Mouse (Mus musculus) forebrain, embryonic 16.5 days (tissue): ENCODE data around the gene Chtf18. TPM values are rescaled to one million over a fixed set of nuclear protein-coding genes. Genes with fewer than 3 reads are reported as not detected.
A peak's percentile ranks its signal among the peaks of the same experiment; 100 is the strongest.

Experiments used
- ATAC-seq: fragments of 200-750 bp; cut with Nextera tagmentation; 2 replicates; pipeline ENCODE4 v1.8.0; 2017; ENCODE audit warnings: mild to moderate bottlenecking, moderate library complexity
- H3K27ac ChIP-seq: fragments of 300-500 bp; sonication (generic); 2 replicates; pipeline ENCODE4 v1.5.1; 2014; ENCODE audit warnings: low read length, control low read depth
- H3K27me3 ChIP-seq: fragments of 300-500 bp; sonication (generic); replicated peaks from 2 replicates; pipeline ENCODE4 v1.6.1; 2014; ENCODE audit warnings: low read length; ENCODE audit not compliant: control insufficient read depth, insufficient read depth
- H3K36me3 ChIP-seq: fragments of 300-500 bp; sonication (generic); 2 replicates; pipeline ENCODE4 v1.6.1; 2014; ENCODE audit not compliant: control insufficient read depth, insufficient read depth
- H3K4me1 ChIP-seq: fragments of 300-500 bp; sonication (generic); replicated peaks from 2 replicates; pipeline ENCODE4 v1.6.1; 2014; ENCODE audit warnings: low read length; ENCODE audit not compliant: control insufficient read depth, insufficient read depth
- H3K4me2 ChIP-seq: fragments of 300-500 bp; sonication (generic); 2 replicates; pipeline ENCODE4 v1.6.1; 2014; ENCODE audit warnings: mild to moderate bottlenecking, low read length, control low read depth
- H3K4me3 ChIP-seq: fragments of 300-500 bp; sonication (generic); replicated peaks from 2 replicates; pipeline ENCODE4 v1.5.1; 2014; ENCODE audit warnings: mild to moderate bottlenecking, low read length, control low read depth
- H3K9ac ChIP-seq: fragments of 300-500 bp; sonication (generic); replicated peaks from 2 replicates; pipeline ENCODE4 v1.6.1; 2014; ENCODE audit warnings: low read depth, low read length, control low read depth
- H3K9me3 ChIP-seq: fragments of 300-500 bp; sonication (generic); 2 replicates; pipeline ENCODE4 v1.6.1; 2016; ENCODE audit warnings: low read length; ENCODE audit not compliant: control insufficient read depth
- WGBS: fragments of 180-500 bp; shearing (Covaris S2); extraction: QIAGEN DNeasy Blood & Tissue Kit; methylation state at CpG from one replicate; pipeline ENCODE4 v1.1.7; 2014; 5-methylcytosine and 5-hydroxymethylcytosine counted together
- polyA plus RNA-seq: library from polyadenylated mRNA; unstranded; fragments of >200 nt; fragmentation: Nextera tagmentation; extraction: Ambion mirVana; gene quantifications from 2 replicates; pipeline ENCODE4 v1.2.1, GENCODE M21; 2015

Chtf18 gene
- 12.7 and 13.2 TPM in 2 replicates for polyA plus RNA-seq

- peak within 1 kb of the TSS; percentile 57 for H3K27ac ChIP-seq
- no peaks in the 10 kb centered on the region for H3K9me3 ChIP-seq
- H3K4me3 ChIP-seq = peak within 1 kb of the TSS; percentile 79
- H3K27me3 ChIP-seq = no peaks in the 10 kb centered on the region
- H3K9ac ChIP-seq = peak within 1 kb of the TSS; percentile 85
- ATAC-seq = peak; percentile 99
- no peaks in the 10 kb centered on the region for H3K36me3 ChIP-seq
- whole genome bisulfite sequencing = under 1% methylated on average over 37 of the region's 37 CpGs
- peak within 1 kb of the TSS; percentile 88 for H3K4me2 ChIP-seq
- H3K4me1 ChIP-seq = peaks cover 18% of the 10 kb centered on the region
Observed at GRCm38 (mm10) chr17:25727265-25728008, at the start of gene Chtf18, which contains the start of gene Rpusd1. TSS of gene Chtf18 (minus strand) at chr17:25727419. TSS of gene Rpusd1 (plus strand) at chr17:25727670.

- 82% methylated on average over 10 of the region's 10 CpGs for WGBS
- no peak overlapping the region for H3K27ac ChIP-seq
Observed at GRCm38 (mm10) chr17:25775318-25776062, 48.3 kb upstream of the Chtf18 start.

GRCm38 (mm10) chr17:25773549-25774120, 46.4 kb upstream of the Chtf18 start, which contains the start of gene Narfl:
TSS of gene Narfl (plus strand) at chr17:25773776.
- Histone ChIP-seq H3K27ac (no peak within 1 kb of the TSS), H3K9ac (peak within 1 kb of the TSS; percentile 64), H3K36me3 (no peaks in the 10 kb centered on the region), H3K4me1 (peaks cover 11% of the 10 kb centered on the region), H3K27me3 (no peaks in the 10 kb centered on the region), H3K9me3 (no peaks in the 10 kb centered on the region), H3K4me2 (peak within 1 kb of the TSS; percentile 70), H3K4me3 (peak within 1 kb of the TSS; percentile 54)
- peak; percentile 90 for ATAC-seq
- under 1% methylated on average over 37 of the region's 37 CpGs for WGBS

More at GRCm38 (mm10) chr17:25775318-25776062, 48.3 kb upstream of the Chtf18 start:
- H3K9ac ChIP-seq = no peak overlapping the region
- no peaks in the 10 kb centered on the region for H3K27me3 ChIP-seq
- H3K36me3 ChIP-seq = no peaks in the 10 kb centered on the region
- peaks cover 11% of the 10 kb centered on the region for H3K4me1 ChIP-seq
- H3K4me2 ChIP-seq = no peak overlapping the region
- H3K9me3 ChIP-seq = no peaks in the 10 kb centered on the region
- ATAC-seq = no peak
- no peak overlapping the region for H3K4me3 ChIP-seq

- no peak for ATAC-seq
- Histone ChIP-seq H3K4me1 (peaks cover 11% of the 10 kb centered on the region), H3K36me3 (no peaks in the 10 kb centered on the region), H3K9me3 (no peaks in the 10 kb centered on the region), H3K27me3 (no peaks in the 10 kb centered on the region), H3K27ac (no peak overlapping the region), H3K4me3 (no peak overlapping the region), H3K9ac (no peak overlapping the region), H3K4me2 (no peak overlapping the region)
- whole genome bisulfite sequencing = 48% methylated on average over 9 of the region's 9 CpGs
Observed at GRCm38 (mm10) chr17:25769331-25769730, 42.1 kb upstream of the Chtf18 start.

- Histone ChIP-seq H3K4me2 (no peak overlapping the region), H3K9ac (no peak overlapping the region), H3K27me3 (no peaks in the 10 kb centered on the region), H3K4me1 (0 out of 2 replicates have a peak, but pooled peaks cover 3% of the 10 kb centered on the region), H3K36me3 (no peaks in the 10 kb centered on the region), H3K27ac (no peak overlapping the region), H3K9me3 (no peaks in the 10 kb centered on the region), H3K4me3 (no peak overlapping the region)
- 11% methylated on average over 5 of the region's 5 CpGs for WGBS
- no peak for ATAC-seq
Observed at GRCm38 (mm10) chr17:25765886-25766285, 38.7 kb upstream of the Chtf18 start.

- no peak overlapping the region for H3K4me3 ChIP-seq
- no peak for ATAC-seq
- H3K27ac ChIP-seq = no peak overlapping the region
- 0 out of 2 replicates have a peak, but pooled peaks cover 3% of the 10 kb centered on the region for H3K4me1 ChIP-seq
- 45% methylated on average over 3 of the region's 3 CpGs for whole genome bisulfite sequencing
- no peak overlapping the region for H3K4me2 ChIP-seq
- H3K27me3 ChIP-seq = no peaks in the 10 kb centered on the region
- H3K36me3 ChIP-seq = no peaks in the 10 kb centered on the region
- no peak overlapping the region for H3K9ac ChIP-seq
- H3K9me3 ChIP-seq = no peaks in the 10 kb centered on the region
Observed at GRCm38 (mm10) chr17:25762591-25762990, 35.4 kb upstream of the Chtf18 start.

GRCm38 (mm10) chr17:25761561-25761970, 34.3 kb upstream of the Chtf18 start:
- Histone ChIP-seq H3K4me3 (no peak overlapping the region), H3K9me3 (no peaks in the 10 kb centered on the region), H3K27ac (no peak overlapping the region), H3K4me1 (0 out of 2 replicates have a peak, but pooled peaks cover 3% of the 10 kb centered on the region), H3K4me2 (no peak overlapping the region), H3K36me3 (no peaks in the 10 kb centered on the region), H3K27me3 (no peaks in the 10 kb centered on the region), H3K9ac (no peak overlapping the region)
- no peak for ATAC-seq
- WGBS = 67% methylated on average over 4 of the region's 4 CpGs

- no peaks in the 10 kb centered on the region for H3K9me3 ChIP-seq
- no peaks in the 10 kb centered on the region for H3K4me1 ChIP-seq
- no peaks in the 10 kb centered on the region for H3K36me3 ChIP-seq
- no peak overlapping the region for H3K4me2 ChIP-seq
- WGBS = 75% methylated on average over 8 of the region's 8 CpGs
- H3K4me3 ChIP-seq = no peak overlapping the region
- H3K9ac ChIP-seq = no peak overlapping the region
- no peaks in the 10 kb centered on the region for H3K27me3 ChIP-seq
- no peak for ATAC-seq
- no peak overlapping the region for H3K27ac ChIP-seq
Observed at GRCm38 (mm10) chr17:25760148-25760547, 32.9 kb upstream of the Chtf18 start.

- Histone ChIP-seq H3K9me3 (no peaks in the 10 kb centered on the region), H3K9ac (no peak overlapping the region), H3K27ac (no peak overlapping the region), H3K4me1 (no peaks in the 10 kb centered on the region), H3K36me3 (no peaks in the 10 kb centered on the region), H3K27me3 (no peaks in the 10 kb centered on the region), H3K4me2 (no peak overlapping the region), H3K4me3 (no peak overlapping the region)
- 79% methylated on average over 3 of the region's 3 CpGs for WGBS
- no peak for ATAC-seq
Observed at GRCm38 (mm10) chr17:25757691-25758090, 30.5 kb upstream of the Chtf18 start.
